Comparison of ENCODE assay signal across 9 mouse cellular contexts in the genomic region with DNA sequence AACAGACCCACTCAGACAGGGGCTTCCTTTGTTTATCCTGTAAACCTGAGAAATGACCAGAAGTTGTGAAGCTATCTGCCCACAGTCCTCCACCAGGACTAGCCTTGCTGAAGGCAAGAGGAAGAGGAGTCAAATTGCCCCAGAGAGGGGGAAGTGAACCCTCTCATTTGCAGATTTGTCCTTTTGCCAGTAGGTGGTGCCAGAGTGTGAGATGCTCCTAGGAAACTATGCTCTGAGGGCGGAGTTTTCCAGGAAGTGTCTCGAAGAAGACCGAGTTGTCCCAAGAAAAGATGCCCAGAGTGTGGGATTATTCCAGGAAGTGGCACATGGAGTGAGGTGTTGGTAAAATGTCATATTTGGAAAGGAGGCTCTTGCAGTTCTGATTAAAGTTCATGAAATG.
DNase-seq lines count a peak whose midpoint lies in the region; ATAC-seq and TF ChIP-seq lines count a peak whose summit lies in the region.
"Had no signal": no experiment of that assay in that cellular context is flagged by ENCODE, and none has a peak within 500 bp of the region (broad histone marks: within the 10 kb centered on the region; RNA-seq: fewer than 3 reads in every experiment).

No protein-coding gene starts in this region.

- H3K9me3 ChIP-seq in liver, embryonic 11.5 days (ENCODE audit: control insufficient read depth, low read length): no peaks in the 10 kb centered on the region

- peak; percentile 7 for DNase-seq in cerebellum, adult 11-12 months
- peak; percentile 25 for DNase-seq in liver, adult 2 months (ENCODE audit: extremely low read depth, low read depth, low spot score)
- DNase-seq in liver, embryonic 11.5 days (ENCODE audit: low spot score): no peak
- DNase-seq in kidney, adult 9 months: peak; percentile 25
- peak; percentile 16 for DNase-seq in thymus, postnatal 14 days
- DNase-seq in spleen, postnatal 14 days (ENCODE audit: low spot score in 2 of 2): no peak

- no peaks in the 10 kb centered on the region for H3K4me1 ChIP-seq in liver, adult 2 months (ENCODE audit: control insufficient read depth, insufficient read depth, low read length)
- no peaks in the 10 kb centered on the region for H3K4me1 ChIP-seq in liver, embryonic 11.5 days (replicated peaks; ENCODE audit: control insufficient read depth, insufficient read depth, low read length)
- H3K4me1 ChIP-seq in bone marrow macrophage, adult 2 months (ENCODE audit: control insufficient read depth, insufficient read depth, low read length): no peaks in the 10 kb centered on the region

- no peaks in the 10 kb centered on the region for H3K79me2 ChIP-seq in liver, adult 2 months (ENCODE audit: control insufficient read depth, insufficient read depth, low read length)

- WGBS in liver, adult 2 months: 33% methylated on average over 3 of the region's 3 CpGs
- WGBS in liver, embryonic 11.5 days: 42% methylated on average over 3 of the region's 3 CpGs

- no peak overlapping the region for H3K27ac ChIP-seq in liver, adult 2 months (replicated peaks; ENCODE audit: insufficient read depth, low read depth, low read length)
- no peak overlapping the region for H3K27ac ChIP-seq in liver, embryonic 11.5 days (ENCODE audit: low read depth, low read length)
- H3K27ac ChIP-seq in bone marrow macrophage, adult 2 months (ENCODE audit: insufficient read depth, low read depth, low read length): no peak overlapping the region

- TF ChIP-seq CTCF in liver, adult 2 months (IDR thresholded peaks at IDR 0.05; ENCODE audit: low read depth, low read length): peak; percentile 19; the same call in 1 of the 2 replicates
- peak; percentile 53; the same call in 1 of the 2 replicates for TF ChIP-seq CTCF in bone marrow macrophage, adult 2 months (IDR thresholded peaks at IDR 0.05; ENCODE audit: low read depth, low read length)

- H3K27me3 ChIP-seq in liver, adult 2 months (ENCODE audit: control insufficient read depth, insufficient read depth, low read length): no peaks in the 10 kb centered on the region
- H3K27me3 ChIP-seq in liver, embryonic 11.5 days (replicated peaks; ENCODE audit: control insufficient read depth, insufficient read depth, low read length): no peaks in the 10 kb centered on the region
- H3K27me3 ChIP-seq: megakaryocyte, embryonic 14.5 days had no signal

- H3K4me3 ChIP-seq in liver, adult 2 months (ENCODE audit: insufficient read depth, low read depth, low read length): no peak overlapping the region
- H3K4me3 ChIP-seq in liver, embryonic 11.5 days (ENCODE audit: low read depth, low read length): no peak overlapping the region
- H3K4me3 ChIP-seq in bone marrow macrophage, adult 2 months (ENCODE audit: insufficient read depth, low read length): no peak overlapping the region
- H3K4me3 ChIP-seq: megakaryocyte, embryonic 14.5 days had no signal

- no peaks in the 10 kb centered on the region for H3K36me3 ChIP-seq in liver, adult 2 months (ENCODE audit: control insufficient read depth, insufficient read depth, low read length)
- H3K36me3 ChIP-seq in liver, embryonic 11.5 days (ENCODE audit: control insufficient read depth, insufficient read depth, low read length): no peaks in the 10 kb centered on the region

- no peak for ATAC-seq in cerebellum, adult (ENCODE audit: insufficient number of reproducible peaks, low FRiP score, low TSS enrichment)
- no peak for ATAC-seq in liver, embryonic 11.5 days (replicated peaks; ENCODE audit: low FRiP score)

- H3K4me2 ChIP-seq in liver, embryonic 11.5 days: no peak overlapping the region

- no peak overlapping the region for H3K9ac ChIP-seq in liver, adult 2 months (ENCODE audit: low read depth, low read length)
- no peak overlapping the region for H3K9ac ChIP-seq in liver, embryonic 11.5 days (ENCODE audit: low read depth, low read length)

- TF ChIP-seq POLR2A in liver, adult 2 months (IDR thresholded peaks at IDR 0.05; ENCODE audit: extremely low read depth, insufficient read depth, low read length): no peak
- TF ChIP-seq POLR2A in bone marrow macrophage, adult 2 months (IDR thresholded peaks at IDR 0.05; ENCODE audit: borderline replicate concordance, low read depth, low read length): no peak

Comparison
In these comparisons a context has a peak if more than half of its experiments do, and no peak if none do; other contexts are left out.
1. DNase-seq: peak in cerebellum, adult 11-12 months (single experiment), liver, adult 2 months (single experiment), kidney, adult 9 months (single experiment) and thymus, postnatal 14 days (single experiment); none in liver, embryonic 11.5 days (single experiment) and spleen, postnatal 14 days (0 of 2).